Mouse (Mus musculus) kidney, adult 9 months (tissue): ENCODE data around the gene Zdhhc6.

Experiments
- DNase-seq: peaks from one replicate; pipeline ENCODE4 v3.0.0; 2022

The Zdhhc6 gene

DNA sequence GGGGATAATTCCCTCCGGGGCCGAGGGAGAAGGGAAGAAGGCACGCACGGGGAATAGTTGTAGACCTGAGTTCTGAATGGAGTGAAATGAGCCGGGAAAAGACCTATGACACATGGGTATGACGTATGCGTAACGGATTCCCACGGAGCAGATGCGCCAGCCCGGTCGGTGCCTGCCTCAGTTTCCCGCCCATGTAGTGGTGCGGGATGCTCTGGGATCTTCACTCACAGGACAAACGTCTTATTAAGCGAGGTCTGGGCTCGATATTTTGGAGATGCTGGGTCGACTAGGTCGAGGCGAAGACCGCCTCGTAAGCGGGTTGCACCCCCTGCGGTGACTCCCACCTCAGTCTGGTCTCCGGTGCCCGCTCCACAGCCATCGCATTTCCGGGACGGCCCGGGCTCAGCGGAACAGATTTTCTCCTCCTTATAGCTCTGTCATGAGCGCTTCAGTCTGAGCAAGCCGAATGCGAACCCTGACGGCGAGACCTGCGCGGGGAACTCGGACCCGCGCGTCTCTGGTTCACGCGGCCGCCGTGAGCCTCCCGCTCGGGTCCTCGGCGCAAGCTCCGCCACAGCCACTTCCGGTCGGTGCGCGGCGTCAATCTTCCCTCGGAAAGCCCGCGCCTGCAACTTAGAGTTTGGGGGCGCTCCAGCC lies at the start of gene Zdhhc6:
TSS of gene Zdhhc6 (minus strand) at position 581 of the 657 bp plus-strand sequence.
- DNase-seq: peak; percentile 75

DNA sequence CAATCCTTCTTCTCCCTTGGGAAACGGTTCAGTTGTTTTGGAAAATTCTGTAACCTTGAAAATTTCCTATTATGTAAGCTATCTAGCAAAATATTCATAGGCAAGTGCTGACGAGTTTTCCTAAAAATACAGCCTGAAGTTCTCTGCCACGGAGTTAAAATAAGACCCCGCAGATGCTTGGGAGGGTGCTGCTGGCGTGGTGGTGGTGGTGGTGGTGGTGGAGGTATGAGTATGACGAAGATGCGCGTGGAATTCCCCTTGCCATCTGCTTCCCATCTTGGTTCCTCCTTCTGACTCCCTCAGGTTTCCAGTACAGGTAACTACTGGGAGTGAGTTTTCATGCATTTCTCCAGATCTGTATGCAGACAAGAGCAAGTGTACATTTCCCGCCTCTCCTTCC lies 46.8 kb upstream of the Zdhhc6 start:
- no peak for DNase-seq

DNA sequence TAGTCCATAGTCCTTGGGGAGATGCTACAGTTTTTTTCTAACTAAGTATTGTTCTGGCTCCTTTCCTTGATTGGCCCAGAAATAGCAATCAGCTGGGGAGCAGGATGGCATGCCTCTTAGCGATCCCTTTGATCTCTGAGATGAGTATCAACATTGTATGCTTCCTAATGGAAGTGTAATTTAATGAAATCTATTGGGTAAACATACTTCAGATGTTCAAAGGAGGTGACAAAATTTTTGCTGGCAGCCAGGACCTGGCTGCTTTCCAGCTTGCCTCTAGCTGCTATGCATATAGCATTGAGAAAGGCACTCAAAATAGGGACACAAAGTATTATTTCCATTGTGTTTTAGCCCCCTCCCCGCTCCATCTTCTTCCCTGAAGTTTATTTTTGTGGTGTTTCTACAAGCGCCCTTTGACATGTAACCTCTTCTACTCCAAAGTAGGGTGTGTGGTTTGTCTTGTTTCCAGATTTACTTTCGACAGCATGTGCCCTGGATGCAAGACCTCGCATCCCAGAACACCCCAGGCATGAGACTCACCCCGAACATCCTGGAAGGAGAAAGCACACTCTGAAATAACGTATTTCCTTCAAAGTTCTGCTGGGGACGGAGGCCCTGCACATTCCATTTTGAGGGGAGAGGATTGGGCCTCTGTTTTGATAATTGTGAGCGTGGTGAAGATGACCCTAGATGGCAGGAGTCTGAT lies 35.0 kb upstream of the Zdhhc6 start:
- no peak for DNase-seq

DNA sequence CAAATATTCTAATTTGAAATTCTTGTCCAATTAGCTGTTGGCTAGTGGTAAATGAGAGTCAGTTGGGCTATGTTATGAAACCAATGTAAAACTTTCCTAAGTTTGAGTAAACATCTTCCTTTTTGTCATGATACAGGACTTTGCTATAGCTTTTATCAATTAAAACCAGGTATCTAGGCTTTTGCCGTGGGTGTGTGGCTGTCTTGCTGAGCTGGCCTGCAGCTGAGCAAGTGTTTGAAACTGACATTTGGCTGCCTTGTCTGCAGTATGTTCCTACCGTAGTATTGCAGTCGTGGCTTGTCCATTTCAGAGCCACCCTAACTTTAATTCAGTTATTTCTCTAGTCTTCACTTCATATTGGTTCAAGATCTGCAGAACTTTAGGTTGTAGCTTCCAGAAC lies 32.4 kb upstream of the Zdhhc6 start:
- DNase-seq: no peak

DNA sequence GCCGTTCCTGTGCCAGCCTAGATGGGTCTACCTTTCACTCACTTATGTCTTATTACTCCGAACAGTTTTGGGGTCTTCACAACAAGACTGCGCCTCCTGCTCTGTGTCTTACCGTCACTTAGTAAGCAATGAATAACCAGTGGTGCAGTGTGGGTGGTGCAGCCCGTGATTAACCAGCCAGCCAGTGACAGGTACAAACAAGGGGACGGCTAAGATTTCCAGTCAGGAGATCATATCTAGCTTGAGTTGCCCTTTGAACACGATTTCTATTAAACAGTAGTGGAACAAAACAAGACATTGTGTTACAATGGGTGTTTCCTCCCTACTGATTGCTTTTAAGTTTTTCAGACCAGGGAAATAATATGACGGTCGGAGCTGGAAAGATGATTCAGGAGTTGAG lies 27.4 kb upstream of the Zdhhc6 start:
- peak; percentile 45 for DNase-seq

DNA sequence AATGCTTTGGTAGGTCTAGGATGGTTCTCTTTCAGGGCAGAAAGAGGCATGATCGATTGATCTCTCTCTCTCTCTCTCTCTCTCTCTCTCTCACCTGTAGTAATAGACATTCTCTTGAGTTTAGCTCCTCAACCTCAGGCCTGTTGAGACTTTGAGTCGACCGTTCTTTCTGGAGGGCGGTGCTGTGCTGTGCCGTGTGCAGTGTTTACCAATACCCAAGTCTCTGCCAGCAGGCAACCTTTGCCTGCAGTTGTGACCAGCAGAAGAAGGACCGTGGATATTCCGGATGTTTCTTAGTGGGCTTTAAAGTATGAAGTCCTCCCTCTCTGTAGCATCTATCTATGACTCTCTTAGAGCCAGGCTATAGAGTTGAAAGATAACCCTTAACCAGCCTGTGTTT lies 26.6 kb upstream of the Zdhhc6 start:
- no peak for DNase-seq

DNA sequence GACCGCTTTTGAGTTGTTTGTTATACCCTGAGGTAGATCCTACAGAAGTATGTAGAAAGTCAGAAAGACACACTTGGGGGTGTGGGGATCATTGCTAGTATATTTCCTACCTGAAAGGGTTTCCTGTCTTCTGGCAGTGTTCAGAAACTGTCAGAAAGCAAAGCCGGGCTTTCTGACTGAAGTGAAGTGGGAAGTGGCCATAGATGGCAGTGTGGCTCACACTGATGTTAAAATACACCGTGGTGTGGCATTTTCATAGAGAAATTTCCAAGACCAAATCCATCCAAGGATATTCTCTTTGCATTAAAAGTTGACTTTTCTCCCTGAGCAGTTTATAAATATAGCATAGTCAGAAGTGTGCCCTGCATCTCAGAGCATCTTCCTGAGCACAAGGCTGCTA lies 25.5 kb upstream of the Zdhhc6 start:
- DNase-seq: no peak

DNA sequence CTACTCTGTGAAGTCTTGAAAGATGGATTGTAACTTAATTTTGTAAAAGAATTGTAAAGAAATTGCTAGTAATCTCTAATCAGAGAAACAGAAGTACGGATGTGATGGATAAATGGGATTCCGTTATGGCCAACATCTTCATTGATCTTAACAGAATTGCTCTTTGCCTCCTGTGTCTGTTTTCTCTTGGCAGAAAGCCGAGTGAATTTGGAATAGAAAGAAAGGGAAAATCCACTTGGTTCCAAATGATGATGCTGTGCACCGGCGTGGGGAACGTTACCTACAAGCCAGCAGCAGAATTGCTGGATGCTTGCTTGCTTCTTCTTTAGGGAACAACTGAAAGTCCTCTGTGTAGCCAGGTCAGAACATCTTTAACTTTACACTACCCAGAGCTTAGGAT lies 24.7 kb upstream of the Zdhhc6 start:
- DNase-seq: no peak

DNA sequence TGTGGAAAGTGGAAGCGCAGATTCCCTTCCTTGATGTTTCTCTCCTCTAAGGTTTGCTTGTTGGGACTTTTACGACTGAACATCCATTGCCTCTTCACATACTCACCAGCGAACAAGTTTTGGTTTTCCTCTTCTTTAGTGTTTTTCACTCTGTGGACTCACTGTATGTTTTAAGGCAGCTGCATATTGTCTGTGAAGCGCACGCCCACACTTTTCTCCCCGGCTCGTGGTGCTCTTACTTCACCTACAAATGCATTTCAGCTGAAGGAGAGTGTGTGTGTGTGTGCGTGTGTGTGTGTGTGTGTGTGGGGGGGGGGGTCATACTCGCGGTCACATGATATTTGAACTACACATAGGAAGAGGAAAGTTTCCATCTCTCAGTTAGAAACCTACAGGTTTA lies 21.8 kb upstream of the Zdhhc6 start:
- DNase-seq: no peak

DNA sequence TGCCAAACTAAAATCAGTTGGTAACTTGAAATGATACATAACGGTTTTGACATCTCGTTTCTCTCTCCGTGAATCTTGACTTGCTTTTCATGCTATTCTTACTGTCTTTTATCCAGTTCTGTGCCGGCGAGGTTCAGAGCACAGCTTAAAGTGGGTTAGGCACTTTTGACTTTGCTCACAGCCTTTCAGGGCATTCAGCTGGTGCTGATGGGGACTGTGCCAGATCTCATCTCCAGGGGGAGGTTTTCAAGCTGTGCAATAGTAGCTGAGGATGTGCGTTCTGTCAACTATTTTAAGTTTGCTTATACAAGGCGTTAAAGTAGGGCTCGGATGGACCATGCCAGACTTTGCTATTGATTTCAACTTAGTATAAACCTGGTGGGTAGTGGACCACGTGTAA lies 21.2 kb upstream of the Zdhhc6 start:
- no peak for DNase-seq

DNA sequence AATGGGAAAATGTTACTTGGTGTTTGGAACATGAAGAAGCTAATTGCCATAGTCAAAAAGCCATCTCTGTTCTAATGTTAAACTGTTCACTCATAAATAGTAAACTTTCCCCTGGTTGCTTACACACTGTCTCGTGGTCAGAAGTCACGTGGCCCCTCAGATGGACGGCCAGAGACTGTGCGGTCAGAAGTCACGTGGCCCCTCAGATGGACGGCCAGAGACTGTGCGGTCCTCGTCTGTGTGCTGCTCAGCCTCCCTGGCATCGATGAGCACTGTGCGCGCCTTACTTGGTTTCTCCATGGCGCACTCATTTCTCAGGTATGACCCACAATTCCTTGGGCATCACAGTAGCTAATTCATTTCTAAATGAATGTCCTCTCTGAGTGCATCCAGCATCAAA lies 20.6 kb upstream of the Zdhhc6 start:
- peak; percentile 65 for DNase-seq

DNA sequence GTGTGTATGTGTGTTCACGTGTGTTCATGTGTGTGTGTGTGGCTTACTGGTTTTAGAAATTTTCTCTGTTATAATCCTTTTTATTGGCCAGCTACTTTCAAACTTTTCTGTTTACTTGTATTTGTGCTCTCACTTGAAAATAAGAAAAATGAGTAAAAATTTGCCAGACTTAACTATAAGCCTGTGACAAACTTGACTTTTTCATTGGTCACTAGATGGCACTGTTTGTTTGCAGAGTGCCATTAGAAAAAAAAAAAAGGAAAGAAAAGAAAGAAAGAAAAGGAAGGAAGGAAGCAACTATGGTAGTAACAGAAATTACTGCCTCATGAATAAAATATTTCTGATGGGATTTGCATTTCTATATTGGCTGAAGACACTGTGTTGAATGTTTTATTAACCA lies 20.0 kb upstream of the Zdhhc6 start:
- DNase-seq: peak; percentile 36

DNA sequence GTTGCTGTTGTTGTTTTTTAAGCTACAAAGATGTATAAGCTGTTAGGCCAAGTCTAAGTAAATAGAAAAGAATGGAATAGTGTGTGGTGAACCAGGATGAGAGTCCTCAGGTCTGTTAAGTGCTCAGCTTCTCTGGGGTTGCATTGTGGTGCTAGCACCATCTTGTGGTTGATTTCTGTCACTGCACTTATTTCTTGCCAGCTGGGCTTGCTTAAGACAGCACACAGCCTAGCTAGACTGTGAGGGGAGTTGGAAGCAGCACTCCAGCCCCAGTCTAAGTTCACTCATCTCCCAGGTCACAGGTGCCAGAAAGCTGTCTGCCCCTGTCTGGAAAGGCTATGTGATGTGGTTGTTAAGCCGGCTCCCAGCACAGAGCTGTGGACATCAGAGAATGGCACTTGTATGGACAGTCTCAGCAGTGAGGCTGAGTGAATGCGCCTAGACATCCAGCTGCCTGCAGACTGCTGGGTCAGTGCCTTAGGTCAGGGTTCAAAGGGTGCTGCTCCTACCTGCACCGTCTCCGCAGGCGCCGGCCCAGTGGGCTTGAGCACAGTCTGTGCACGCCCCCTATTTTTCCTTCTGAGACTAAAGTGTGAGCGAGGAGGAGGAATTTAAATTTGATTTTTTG lies 16.9 kb upstream of the Zdhhc6 start:
- DNase-seq: peak; percentile 86

DNA sequence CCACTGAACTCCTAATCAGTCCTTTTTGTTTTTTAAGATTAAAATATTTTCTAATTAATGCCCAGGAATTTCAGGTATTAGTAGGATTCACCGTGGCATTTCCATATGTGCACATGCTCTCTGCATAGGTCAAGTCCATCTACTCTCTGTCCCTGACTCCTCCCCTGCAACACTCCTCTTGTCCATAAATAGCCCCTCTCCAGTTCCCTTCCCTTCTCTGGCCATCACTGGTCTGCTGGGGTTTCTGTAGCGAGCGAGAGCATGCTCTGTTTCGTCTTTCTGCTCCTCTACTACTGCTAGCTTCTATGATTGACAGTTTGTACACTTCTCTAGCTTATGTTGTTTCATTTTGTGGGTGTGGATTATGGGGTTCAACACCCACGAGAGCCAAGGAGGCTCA lies 15.9 kb upstream of the Zdhhc6 start:
- no peak for DNase-seq

DNA sequence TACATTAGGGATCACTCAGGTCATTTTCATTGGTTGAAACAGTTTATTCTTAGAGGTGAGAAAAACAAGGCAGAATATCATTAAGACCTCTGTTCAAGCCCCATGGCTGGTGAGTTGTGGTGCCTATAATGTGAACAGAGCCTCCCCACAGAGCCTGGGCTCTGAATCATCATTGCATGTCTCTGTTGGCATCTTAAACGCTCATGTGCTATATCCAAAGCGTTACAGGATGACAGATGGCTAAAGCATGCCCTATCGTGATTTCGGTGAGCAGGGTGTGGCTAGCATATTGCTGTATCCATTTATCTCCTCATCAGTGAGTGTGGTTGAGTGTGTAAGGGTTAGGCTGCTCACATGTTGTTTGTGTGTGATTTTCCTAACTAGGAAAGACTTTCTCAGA lies 11.7 kb upstream of the Zdhhc6 start:
- DNase-seq: no peak

DNA sequence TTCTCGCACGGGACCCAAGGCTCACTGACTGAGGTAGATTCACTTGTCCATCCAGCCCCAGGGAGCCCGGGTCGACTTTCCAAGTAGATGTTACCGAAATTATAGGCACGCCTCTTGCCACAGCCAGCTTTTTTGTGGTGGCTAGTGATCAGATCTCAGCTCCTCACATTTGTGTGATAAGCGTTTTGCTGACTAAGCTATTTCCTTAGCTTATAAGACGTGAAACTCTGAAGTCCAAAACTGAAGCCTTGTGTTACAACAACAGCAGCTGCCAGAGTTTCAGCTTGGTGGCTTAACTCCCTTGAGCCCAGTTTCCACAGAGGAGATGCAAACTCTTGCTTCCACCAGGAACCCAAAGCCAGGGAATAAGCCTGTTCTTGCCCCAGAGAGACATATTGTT lies 6.8 kb upstream of the Zdhhc6 start:
- no peak for DNase-seq

DNA sequence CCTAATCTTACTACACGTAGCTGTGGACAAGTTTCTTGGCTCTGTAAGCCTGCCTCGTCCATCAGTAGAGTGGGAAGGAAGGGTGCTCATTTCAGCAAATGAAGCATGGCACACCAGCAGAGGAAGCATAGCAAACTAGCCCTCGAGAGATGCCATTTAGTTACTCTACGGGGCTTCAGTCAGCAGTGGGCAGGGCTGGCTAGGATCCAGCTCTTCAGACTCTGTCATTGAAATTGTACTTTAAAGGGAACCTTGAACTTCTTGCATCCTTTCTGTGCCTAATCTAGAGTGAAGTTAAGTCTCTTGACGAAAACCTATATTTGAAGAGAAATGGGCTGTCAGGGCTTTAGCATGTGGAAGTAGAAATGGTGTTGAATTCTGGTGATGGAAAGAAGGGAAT lies 3.7 kb upstream of the Zdhhc6 start:
- DNase-seq: peak; percentile 38

DNA sequence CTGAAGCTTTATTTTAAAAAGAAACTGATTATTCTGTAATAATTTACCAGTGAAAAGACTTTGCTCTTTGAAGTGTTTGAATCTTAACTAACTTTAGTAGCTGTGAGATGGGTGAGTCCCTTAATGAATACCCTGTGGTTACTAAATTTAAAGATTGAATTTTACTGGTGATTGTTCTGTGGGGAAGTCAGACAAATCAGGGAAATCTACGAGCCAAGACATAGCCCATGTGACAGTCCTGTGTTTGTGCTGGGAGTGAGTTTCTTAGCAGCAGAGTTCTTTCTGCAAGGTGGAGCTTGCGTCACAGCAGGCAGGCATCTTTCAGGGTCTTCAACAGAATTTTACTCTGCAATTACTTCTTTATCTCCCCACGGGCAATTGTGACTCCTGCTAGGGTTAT lies 3.2 kb upstream of the Zdhhc6 start:
- peak; percentile 65 for DNase-seq

DNA sequence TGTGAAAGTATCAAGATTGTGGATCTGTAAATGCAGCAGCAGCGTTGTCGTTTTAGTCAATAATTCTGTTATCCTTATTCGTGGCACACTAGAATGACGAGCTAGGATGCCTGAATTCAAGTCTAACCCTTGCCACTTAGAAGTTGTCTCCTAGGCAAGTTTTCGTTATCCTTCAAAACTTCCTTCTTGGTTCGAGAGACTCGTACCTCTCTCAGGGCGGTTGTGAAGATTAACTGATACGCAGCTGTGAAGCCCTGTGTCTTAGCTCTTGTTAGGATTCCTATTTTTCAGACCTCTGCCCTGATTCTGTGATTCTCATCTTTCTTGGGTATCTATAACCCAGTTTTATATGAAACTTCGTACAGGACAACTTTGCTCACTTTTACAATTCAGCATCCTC lies 1.1 kb upstream of the Zdhhc6 start:
- no peak for DNase-seq

DNA sequence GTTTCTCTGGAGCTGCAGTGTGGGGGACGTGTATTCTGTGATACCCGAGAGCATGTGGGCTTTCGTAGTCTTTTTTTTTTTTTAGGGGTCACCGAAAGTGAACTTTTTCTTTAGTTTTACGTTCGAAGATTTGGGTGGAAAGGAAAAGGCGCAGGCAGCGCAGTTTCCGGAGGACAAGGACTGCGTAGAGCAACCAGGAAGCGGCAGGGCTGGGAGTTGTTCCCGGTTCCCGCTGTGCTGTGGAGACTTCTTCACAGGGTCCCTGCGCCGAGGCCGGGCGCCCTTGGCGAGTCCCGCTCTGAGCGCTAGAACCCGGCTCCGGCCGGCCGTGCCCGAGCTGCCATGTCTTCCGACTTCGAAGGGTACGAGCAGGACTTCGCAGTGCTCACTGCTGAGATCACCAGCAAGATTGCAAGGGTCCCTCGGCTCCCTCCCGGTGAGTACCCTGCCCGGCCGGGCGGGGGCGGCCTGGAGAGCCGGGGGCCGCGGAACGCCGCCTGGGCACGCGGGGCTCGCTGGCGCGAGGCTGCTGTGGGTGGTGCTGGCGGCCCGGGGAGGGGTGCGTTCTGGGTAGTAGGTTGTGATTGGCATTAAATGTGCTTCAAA lies 380 bp upstream of the Zdhhc6 start, which contains the start of gene Vti1a:
TSS of gene Vti1a (plus strand) at position 187 of the 606 bp plus-strand sequence.
- DNase-seq: peak; percentile 89

DNA sequence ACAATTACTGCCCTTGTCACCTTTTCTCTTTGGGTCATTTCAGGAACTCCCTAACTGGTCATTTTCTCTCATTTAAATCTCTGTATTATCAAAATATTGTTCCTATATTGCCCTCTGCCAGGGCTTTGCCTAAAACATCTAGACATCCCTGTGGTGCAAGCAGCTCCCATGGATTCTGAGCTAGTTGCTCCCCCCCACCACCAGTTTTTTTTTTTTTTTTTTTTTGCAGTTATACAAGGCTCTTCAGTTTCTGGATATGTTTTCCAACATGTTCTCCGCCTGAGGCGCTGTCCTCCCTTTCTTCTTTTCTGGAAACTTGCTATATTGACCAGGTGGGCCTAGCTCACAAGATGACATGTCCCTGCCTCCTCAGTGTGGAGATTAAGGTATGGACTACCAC lies 2.2 kb downstream of the Zdhhc6 start:
- no peak for DNase-seq

DNA sequence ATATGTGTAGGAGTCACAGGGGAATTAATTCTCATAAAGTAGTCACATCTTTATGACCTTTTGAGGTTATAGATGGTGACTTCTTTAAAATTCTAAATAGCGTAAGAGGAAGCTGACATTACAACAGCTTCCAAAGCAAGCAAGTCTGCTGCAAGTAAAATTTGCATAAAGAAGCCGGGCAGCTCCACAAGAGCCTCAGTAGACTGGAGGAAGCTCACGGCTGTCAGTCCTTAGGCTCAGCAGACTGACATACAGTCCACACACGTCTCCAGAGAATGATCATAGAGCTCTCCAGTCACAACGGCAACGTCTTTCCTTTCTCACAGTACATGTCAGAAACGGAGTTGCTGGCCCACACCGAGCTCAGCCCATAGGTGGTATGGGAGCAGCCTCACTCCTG lies 4.0 kb downstream of the Zdhhc6 start:
- no peak for DNase-seq

DNA sequence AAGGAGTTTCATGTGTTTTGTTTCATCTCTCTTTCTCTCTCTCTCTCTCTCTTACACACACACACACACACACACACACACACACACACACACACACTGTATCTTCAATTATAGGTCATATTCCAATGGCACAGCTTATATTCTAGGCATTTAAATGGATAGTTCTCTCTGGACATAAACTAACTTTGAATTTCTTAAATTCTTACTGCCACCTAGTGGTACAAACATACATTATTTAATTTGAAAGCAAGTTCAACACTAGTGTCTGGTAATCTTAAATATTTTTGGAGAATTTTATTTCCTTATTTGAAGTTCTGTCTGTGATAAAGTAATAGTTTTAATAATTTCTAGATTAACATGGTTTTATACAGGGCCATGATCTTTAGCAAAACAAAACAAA lies 10.8 kb downstream of the Zdhhc6 start:
- DNase-seq: no peak

DNA sequence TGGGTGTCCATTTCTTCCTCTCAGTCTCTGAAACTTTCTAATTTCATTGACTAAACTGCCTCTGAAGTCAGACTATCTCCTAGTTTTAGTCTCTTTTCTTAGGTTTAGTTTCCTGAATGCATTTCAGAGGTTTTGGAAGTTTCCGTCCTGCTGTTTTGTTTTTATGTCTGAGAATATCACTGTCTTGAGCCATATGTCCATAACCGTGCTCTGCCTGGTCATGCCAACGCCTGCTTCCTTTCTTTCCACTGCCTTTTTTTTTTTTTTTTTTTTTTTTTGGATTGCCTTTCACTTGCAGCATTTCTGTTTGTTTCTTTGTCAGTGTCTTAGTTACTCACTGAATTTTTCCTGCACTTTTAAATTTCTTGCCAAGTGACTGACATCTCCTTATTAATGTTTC lies 15.3 kb downstream of the Zdhhc6 start:
- no peak for DNase-seq
